Mouse (Mus musculus) heart, adult 9 months (tissue): ENCODE data around the gene Stard13.

ENCODE experiments used
- DNase-seq, 2 experiments: peaks; one replicate each; pipeline ENCODE4 v3.0.0; 2022; ENCODE audit warnings: low spot score in 2 of 2

Stard13 gene

DNA sequence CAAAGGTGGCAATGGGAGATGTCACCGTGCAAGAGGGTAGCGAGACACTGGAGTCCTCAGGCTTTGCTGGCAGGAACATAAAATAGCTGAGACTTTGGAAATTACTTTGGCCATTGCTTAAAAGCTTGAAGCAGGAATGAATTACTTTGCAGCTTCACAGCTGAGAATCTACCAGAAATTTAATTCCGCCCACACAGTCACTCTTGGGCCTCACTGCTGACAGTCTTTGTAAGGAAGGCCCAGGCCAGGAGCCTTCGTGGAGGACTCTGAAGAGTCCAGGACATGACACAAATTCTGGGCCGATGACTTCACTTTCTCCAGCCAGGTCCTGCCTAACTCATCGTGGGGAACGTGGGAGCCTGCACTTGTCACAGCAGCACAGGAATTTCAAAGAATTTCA, 211.6 kb downstream of the Stard13 start:
- no peak for DNase-seq

GRCm38 (mm10) chr5:151020831-151021230, 212.8 kb downstream of the Stard13 start:
- peak in 1 of 2 experiments; percentile 13 for DNase-seq

- no peak for DNase-seq
These were observed 213.4 kb downstream of the Stard13 start for GRCm38 (mm10) chr5:151020031-151020820.

- no peak for DNase-seq
These were observed 214.7 kb downstream of the Stard13 start for GRCm38 (mm10) chr5:151018959-151019358.

DNA sequence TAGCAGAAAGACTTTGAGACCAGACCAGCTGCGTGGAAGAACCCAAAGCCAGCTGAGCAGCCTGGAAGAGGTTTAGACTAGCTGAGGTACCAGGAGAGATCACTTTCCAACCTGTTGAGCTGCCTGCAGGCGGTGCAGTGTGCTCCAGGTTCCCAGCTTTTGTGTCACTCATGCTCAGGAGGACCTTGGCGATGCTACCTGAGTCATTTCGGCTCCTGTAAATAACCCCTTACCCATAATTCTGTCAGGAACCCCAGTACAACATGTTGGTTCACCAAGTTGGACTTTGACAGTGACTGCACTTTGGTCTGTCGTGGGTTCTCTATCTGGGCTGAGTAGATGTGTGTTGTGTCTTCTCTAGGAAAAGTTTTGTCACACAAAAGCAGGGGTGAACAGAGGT, 215.2 kb downstream of the Stard13 start:
- DNase-seq = no peak

DNA sequence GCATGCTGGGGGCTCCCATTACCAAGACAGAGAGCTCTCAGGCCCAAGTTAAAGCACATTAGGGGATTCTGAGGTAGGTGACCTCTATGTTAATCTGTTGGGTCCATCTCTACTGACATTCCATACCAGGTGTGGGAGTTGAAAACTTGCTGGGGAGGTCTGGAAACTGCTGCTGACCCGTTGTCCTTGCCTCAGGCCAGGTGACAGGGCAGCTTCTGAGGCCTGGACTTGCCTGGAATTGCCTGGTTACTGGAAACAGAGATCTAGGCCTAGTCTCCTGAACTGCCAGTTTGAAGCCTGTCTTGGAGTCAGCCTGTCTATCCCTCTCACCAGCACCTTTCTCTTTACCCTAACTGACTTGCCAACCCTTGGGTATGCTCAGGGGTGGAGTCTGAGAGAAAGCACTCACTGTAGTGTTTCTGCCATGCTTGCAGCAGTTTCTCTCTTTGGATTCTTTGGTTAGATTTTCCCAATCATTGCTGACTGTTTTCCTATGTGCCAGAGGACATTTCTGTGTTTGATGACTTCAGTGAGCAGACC, 229.3 kb downstream of the Stard13 start:
- no peak for DNase-seq

GRCm38 (mm10) chr5:151002051-151002450, 231.6 kb downstream of the Stard13 start:
- DNase-seq = no peak

- DNase-seq = no peak
These were observed 232.5 kb downstream of the Stard13 start for GRCm38 (mm10) chr5:151001111-151001510.

DNA sequence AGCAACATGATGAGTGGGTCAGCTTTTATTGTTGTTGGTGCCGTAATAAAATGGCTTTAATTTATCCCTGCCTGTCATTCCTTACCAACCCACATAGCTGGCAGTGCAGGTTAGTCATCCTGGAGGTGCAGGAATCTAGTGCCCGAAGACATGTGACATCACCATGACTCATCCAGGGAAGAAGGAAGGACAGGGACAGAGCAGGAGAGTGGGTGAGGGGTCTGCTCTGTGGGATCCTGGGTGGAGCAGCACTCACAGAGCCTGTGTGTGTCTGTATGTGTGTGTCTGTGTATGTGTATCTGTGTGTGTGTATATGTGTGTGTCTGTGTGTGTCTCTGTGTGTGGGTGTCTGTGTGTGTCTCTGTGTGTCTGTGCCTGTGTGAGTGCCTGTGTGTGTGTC, 237.1 kb downstream of the Stard13 start:
- no peak for DNase-seq

GRCm38 (mm10) chr5:150994096-150994495, 239.5 kb downstream of the Stard13 start:
- no peak for DNase-seq
